Mouse (Mus musculus): ENCODE measurements around the gene Arid2. TPM values are rescaled to one million over a fixed set of nuclear protein-coding genes. Genes with fewer than 3 reads are reported as not detected.

Arid2 gene
- polyA plus RNA-seq, 1 experiment from 2014 or later = 28.7 TPM

GRCm38 (mm10) chr15:96351432-96351831 is 64.1 kb downstream of the Arid2 start:
- Histone ChIP-seq H3K9me3 (ENCODE audit: control insufficient read depth, low read length) (no peaks in the 10 kb centered on the region), H3K36me3 (ENCODE audit: control insufficient read depth, insufficient read depth) (peaks cover 26% of the 10 kb centered on the region), H3K27ac (ENCODE audit: low read length) (no peak overlapping the region), H3K4me1 (replicated peaks; ENCODE audit: control insufficient read depth, insufficient read depth, low read length) (no peaks in the 10 kb centered on the region), H3K9ac (replicated peaks; ENCODE audit: low read depth, low read length) (no peak overlapping the region), H3K27me3 (replicated peaks; ENCODE audit: control insufficient read depth, insufficient read depth, low read length) (no peaks in the 10 kb centered on the region), H3K4me2 (ENCODE audit: low read length) (no peak overlapping the region), H3K4me3 (replicated peaks; ENCODE audit: low read length) (no peak overlapping the region)
- WGBS = 96% methylated on average over 9 of the region's 9 CpGs
- no peak for ATAC-seq

GRCm38 (mm10) chr15:96358871-96359270 is 71.6 kb downstream of the Arid2 start:
- WGBS = 95% methylated on average over 6 of the region's 6 CpGs
- Histone ChIP-seq H3K36me3 (ENCODE audit: control insufficient read depth, insufficient read depth) (peaks cover 22% of the 10 kb centered on the region), H3K4me2 (ENCODE audit: low read length) (no peak overlapping the region), H3K9me3 (ENCODE audit: control insufficient read depth, low read length) (no peaks in the 10 kb centered on the region), H3K9ac (replicated peaks; ENCODE audit: low read depth, low read length) (no peak overlapping the region), H3K4me1 (replicated peaks; ENCODE audit: control insufficient read depth, insufficient read depth, low read length) (no peaks in the 10 kb centered on the region), H3K4me3 (replicated peaks; ENCODE audit: low read length) (no peak overlapping the region), H3K27ac (ENCODE audit: low read length) (no peak overlapping the region), H3K27me3 (replicated peaks; ENCODE audit: control insufficient read depth, insufficient read depth, low read length) (no peaks in the 10 kb centered on the region)
- no peak for ATAC-seq

- Histone ChIP-seq H3K27ac (ENCODE audit: low read length) (no peak overlapping the region), H3K36me3 (ENCODE audit: control insufficient read depth, insufficient read depth) (peaks cover 24% of the 10 kb centered on the region), H3K4me3 (replicated peaks; ENCODE audit: low read length) (no peak overlapping the region), H3K9me3 (ENCODE audit: control insufficient read depth, low read length) (no peaks in the 10 kb centered on the region), H3K9ac (replicated peaks; ENCODE audit: low read depth, low read length) (no peak overlapping the region), H3K4me1 (replicated peaks; ENCODE audit: control insufficient read depth, insufficient read depth, low read length) (no peaks in the 10 kb centered on the region), H3K27me3 (replicated peaks; ENCODE audit: control insufficient read depth, insufficient read depth, low read length) (no peaks in the 10 kb centered on the region), H3K4me2 (ENCODE audit: low read length) (no peak overlapping the region)
- ATAC-seq = no peak
- WGBS = 93% methylated on average over 5 of the region's 5 CpGs
These were observed 73.3 kb downstream of the Arid2 start for GRCm38 (mm10) chr15:96360614-96361013.

GRCm38 (mm10) chr15:96365351-96365750 is 78.0 kb downstream of the Arid2 start:
- no peak overlapping the region for H3K4me2 ChIP-seq (ENCODE audit: low read length)
- WGBS = 48% methylated on average over 3 of the region's 3 CpGs
- H3K4me1 ChIP-seq (replicated peaks; ENCODE audit: control insufficient read depth, insufficient read depth, low read length) = no peaks in the 10 kb centered on the region
- H3K36me3 ChIP-seq (ENCODE audit: control insufficient read depth, insufficient read depth) = peaks cover 28% of the 10 kb centered on the region
- no peak overlapping the region for H3K9ac ChIP-seq (replicated peaks; ENCODE audit: low read depth, low read length)
- H3K27ac ChIP-seq (ENCODE audit: low read length) = no peak overlapping the region
- H3K27me3 ChIP-seq (replicated peaks; ENCODE audit: control insufficient read depth, insufficient read depth, low read length) = no peaks in the 10 kb centered on the region
- no peak for ATAC-seq
- no peaks in the 10 kb centered on the region for H3K9me3 ChIP-seq (ENCODE audit: control insufficient read depth, low read length)
- H3K4me3 ChIP-seq (replicated peaks; ENCODE audit: low read length) = no peak overlapping the region

GRCm38 (mm10) chr15:96366176-96366963 is 79.1 kb downstream of the Arid2 start:
- no peak for ATAC-seq
- 86% methylated on average over 11 of the region's 11 CpGs for WGBS
- Histone ChIP-seq H3K4me2 (ENCODE audit: low read length) (no peak overlapping the region), H3K36me3 (ENCODE audit: control insufficient read depth, insufficient read depth) (peaks cover 33% of the 10 kb centered on the region), H3K9me3 (ENCODE audit: control insufficient read depth, low read length) (no peaks in the 10 kb centered on the region), H3K4me1 (replicated peaks; ENCODE audit: control insufficient read depth, insufficient read depth, low read length) (no peaks in the 10 kb centered on the region), H3K9ac (replicated peaks; ENCODE audit: low read depth, low read length) (no peak overlapping the region), H3K4me3 (replicated peaks; ENCODE audit: low read length) (no peak overlapping the region), H3K27ac (ENCODE audit: low read length) (no peak overlapping the region), H3K27me3 (replicated peaks; ENCODE audit: control insufficient read depth, insufficient read depth, low read length) (no peaks in the 10 kb centered on the region)

GRCm38 (mm10) chr15:96371311-96371710 is 84.0 kb downstream of the Arid2 start:
- no peaks in the 10 kb centered on the region for H3K27me3 ChIP-seq (replicated peaks; ENCODE audit: control insufficient read depth, insufficient read depth, low read length)
- no peaks in the 10 kb centered on the region for H3K4me1 ChIP-seq (replicated peaks; ENCODE audit: control insufficient read depth, insufficient read depth, low read length)
- no peak overlapping the region for H3K27ac ChIP-seq (ENCODE audit: low read length)
- H3K4me3 ChIP-seq (replicated peaks; ENCODE audit: low read length) = no peak overlapping the region
- H3K9ac ChIP-seq (replicated peaks; ENCODE audit: low read depth, low read length) = no peak overlapping the region
- no peaks in the 10 kb centered on the region for H3K9me3 ChIP-seq (ENCODE audit: control insufficient read depth, low read length)
- 96% methylated on average over 18 of the region's 18 CpGs for WGBS
- no peak for ATAC-seq
- H3K36me3 ChIP-seq (ENCODE audit: control insufficient read depth, insufficient read depth) = peaks cover 35% of the 10 kb centered on the region
- H3K4me2 ChIP-seq (ENCODE audit: low read length) = no peak overlapping the region

GRCm38 (mm10) chr15:96372628-96373027 is 85.3 kb downstream of the Arid2 start:
- Histone ChIP-seq H3K27me3 (replicated peaks; ENCODE audit: control insufficient read depth, insufficient read depth, low read length) (no peaks in the 10 kb centered on the region), H3K4me3 (replicated peaks; ENCODE audit: low read length) (no peak overlapping the region), H3K9me3 (ENCODE audit: control insufficient read depth, low read length) (no peaks in the 10 kb centered on the region), H3K9ac (replicated peaks; ENCODE audit: low read depth, low read length) (no peak overlapping the region), H3K4me2 (ENCODE audit: low read length) (no peak overlapping the region), H3K4me1 (replicated peaks; ENCODE audit: control insufficient read depth, insufficient read depth, low read length) (peaks cover 4% of the 10 kb centered on the region; the same call in 1 of the 2 replicates), H3K36me3 (ENCODE audit: control insufficient read depth, insufficient read depth) (peaks cover 35% of the 10 kb centered on the region), H3K27ac (ENCODE audit: low read length) (no peak overlapping the region)
- no peak for ATAC-seq
- WGBS = 95% methylated on average over 6 of the region's 6 CpGs

GRCm38 (mm10) chr15:96373161-96373560 is 85.8 kb downstream of the Arid2 start:
- 83% methylated on average over 5 of the region's 5 CpGs for WGBS
- H3K36me3 ChIP-seq (ENCODE audit: control insufficient read depth, insufficient read depth) = peaks cover 35% of the 10 kb centered on the region

GRCm38 (mm10) chr15:96376214-96376613 is 88.9 kb downstream of the Arid2 start:
- Histone ChIP-seq H3K4me1 (replicated peaks; ENCODE audit: control insufficient read depth, insufficient read depth, low read length) (peaks cover 6% of the 10 kb centered on the region; the same call in 1 of the 2 replicates), H3K36me3 (ENCODE audit: control insufficient read depth, insufficient read depth) (peaks cover 20% of the 10 kb centered on the region), H3K9me3 (ENCODE audit: control insufficient read depth, low read length) (no peaks in the 10 kb centered on the region), H3K9ac (replicated peaks; ENCODE audit: low read depth, low read length) (no peak overlapping the region), H3K4me2 (ENCODE audit: low read length) (no peak overlapping the region), H3K4me3 (replicated peaks; ENCODE audit: low read length) (no peak overlapping the region), H3K27ac (ENCODE audit: low read length) (no peak overlapping the region), H3K27me3 (replicated peaks; ENCODE audit: control insufficient read depth, insufficient read depth, low read length) (no peaks in the 10 kb centered on the region)
- ATAC-seq = no peak
- 97% methylated on average over 2 of the region's 2 CpGs for WGBS

More at GRCm38 (mm10) chr15:96373161-96373560, 85.8 kb downstream of the Arid2 start:
- Histone ChIP-seq H3K9me3 (ENCODE audit: control insufficient read depth, low read length) (no peaks in the 10 kb centered on the region), H3K27ac (ENCODE audit: low read length) (no peak overlapping the region), H3K4me1 (replicated peaks; ENCODE audit: control insufficient read depth, insufficient read depth, low read length) (peaks cover 6% of the 10 kb centered on the region; the same call in 1 of the 2 replicates), H3K9ac (replicated peaks; ENCODE audit: low read depth, low read length) (no peak overlapping the region), H3K27me3 (replicated peaks; ENCODE audit: control insufficient read depth, insufficient read depth, low read length) (no peaks in the 10 kb centered on the region), H3K4me2 (ENCODE audit: low read length) (no peak overlapping the region), H3K4me3 (replicated peaks; ENCODE audit: low read length) (no peak overlapping the region)
- no peak for ATAC-seq
